Mouse (Mus musculus) heart, adult 2 months (tissue): Measurements from ENCODE around the gene Gm12248.

ENCODE experiments used
- CTCF ChIP-seq: fragments of 200-600 bp; IDR thresholded peaks from 2 replicates; pipeline ENCODE4 v1.8.1; 2022; ENCODE audit warnings: antibody characterized with exemption, mild to moderate bottlenecking, moderate library complexity
- POLR2A ChIP-seq: fragments of 200-500 bp; IDR thresholded peaks from 2 replicates; pipeline ENCODE4 v1.6.1; 2011; ENCODE audit warnings: mild to moderate bottlenecking, low read depth, low read length, control low read depth; ENCODE audit not compliant: insufficient read depth

GRCm38 (mm10) chr11:58121351-58121750 is 28.4 kb upstream of the Gm12248 start:
- TF ChIP-seq POLR2A, result no peak
- no peak for TF ChIP-seq CTCF
